Mouse (Mus musculus): ENCODE results near the gene Hist1h3c.
"Not testable (repeated sequence)": the region's sequence is repeated elsewhere in the genome, so short reads cannot be mapped to it uniquely, and the experiment has no call there.

Gene Hist1h3c

DNA sequence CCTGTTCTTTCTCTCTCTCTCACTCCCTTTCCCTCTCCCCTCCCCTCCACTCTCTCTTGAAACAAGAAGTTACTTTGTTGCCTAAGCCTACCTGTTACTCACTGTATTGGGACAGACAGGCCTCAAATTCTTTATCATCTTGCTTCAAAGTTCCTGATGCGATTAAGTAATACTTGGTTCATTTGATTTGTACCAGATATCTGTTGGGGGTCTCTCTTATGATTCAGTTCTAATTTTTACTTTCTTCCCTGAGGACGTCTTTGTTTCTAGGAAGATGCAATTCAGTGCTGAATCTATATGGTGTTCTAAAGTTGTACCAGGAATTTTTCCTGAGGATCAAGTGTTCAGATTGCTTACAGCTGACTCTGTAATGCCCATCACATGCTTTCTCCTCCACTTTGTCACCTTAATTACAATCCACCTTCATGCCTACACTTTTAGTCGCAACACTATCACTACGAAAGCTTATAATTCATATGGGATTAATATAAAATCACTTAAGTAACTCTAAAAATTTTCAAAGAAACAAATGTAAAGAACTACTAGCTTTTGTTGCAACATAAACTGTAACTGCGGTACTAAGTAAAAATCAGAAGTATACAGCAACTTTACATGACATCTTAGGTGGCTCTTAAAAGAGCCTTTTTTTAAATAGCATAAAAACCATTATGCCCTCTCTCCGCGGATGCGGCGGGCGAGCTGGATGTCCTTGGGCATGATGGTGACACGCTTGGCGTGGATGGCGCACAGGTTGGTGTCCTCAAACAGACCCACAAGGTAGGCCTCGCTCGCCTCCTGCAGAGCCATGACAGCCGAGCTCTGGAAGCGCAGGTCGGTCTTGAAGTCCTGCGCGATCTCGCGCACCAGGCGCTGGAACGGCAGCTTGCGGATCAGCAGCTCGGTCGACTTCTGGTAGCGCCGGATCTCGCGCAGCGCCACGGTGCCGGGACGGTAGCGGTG, 701 bp downstream of the Hist1h3c start:
- in situ Hi-C loops (cut with MboI, MseI): loop anchor here (5.0 kb wide), 1 partner anchor 1707 kb away; the partner anchor contains the start of genes Hist1h2ah (in 2 of the 2) and Hist1h2bk (in 2 of the 2)

DNA sequence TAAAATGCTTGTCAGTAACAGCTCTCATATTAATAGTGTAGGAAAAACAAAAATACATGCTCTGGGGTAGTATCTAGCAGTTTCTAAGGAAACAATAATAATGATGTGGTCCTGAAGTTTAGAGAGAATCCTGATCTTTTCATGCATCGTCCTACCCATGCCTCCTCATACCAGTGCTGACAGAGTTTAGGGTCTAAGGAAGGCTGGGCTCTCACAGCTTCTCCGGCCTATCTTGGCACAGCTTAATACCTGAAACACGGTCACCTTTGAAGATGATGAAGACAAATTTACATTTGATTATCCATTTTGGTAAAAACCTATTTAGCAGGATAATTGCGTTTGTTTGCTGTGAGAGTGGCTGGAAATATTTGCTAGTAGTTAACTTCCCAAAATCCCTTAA, 1.4 kb downstream of the Hist1h3c start:
- in situ Hi-C loops (cut with MboI, MseI): no loop called here

DNA sequence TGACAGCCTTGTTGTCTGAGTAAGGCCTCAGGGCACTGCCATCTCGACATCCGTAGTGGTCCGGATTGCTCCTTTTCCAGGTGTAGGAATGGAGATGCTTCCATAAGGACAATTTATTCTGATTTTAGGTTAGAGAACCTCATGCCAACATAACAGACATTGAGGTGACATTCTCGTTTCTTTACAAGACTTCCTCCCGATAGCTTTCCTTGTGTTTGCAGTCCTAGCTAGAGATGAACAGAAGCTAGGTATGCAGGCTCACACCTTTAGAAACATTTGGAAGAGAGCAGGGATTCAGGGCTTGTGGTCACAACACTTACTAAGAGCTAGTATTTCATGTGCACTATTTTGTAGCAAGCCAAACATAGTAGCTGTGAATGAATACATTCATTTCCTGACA, 2.2 kb downstream of the Hist1h3c start:
- in situ Hi-C loops (cut with MboI, MseI): no loop called here

GRCm38 (mm10) chr13:23742007-23742406, 3.4 kb downstream of the Hist1h3c start:
- in situ Hi-C loops (cut with MboI, MseI): no loop called here

DNA sequence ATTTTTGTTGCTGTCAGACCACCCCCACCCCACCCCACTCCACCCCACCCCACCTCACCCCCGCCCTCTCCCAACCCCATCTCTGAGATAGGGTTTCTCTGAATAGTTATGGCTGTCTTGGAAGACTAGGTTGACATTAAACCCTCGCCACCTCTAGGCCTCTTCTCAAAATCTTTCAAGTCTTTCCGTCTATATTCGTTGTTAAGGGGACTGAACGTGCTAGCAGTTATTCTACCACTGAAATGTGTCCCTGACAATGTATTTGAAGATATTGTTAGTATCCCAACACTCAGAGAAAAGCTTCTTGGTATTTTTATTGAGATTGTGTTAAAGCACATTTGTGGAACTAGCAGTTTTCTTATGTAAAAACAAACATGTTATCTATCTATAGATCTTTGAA, 4.5 kb downstream of the Hist1h3c start:
- in situ Hi-C loops (cut with MboI, MseI): no loop called here

GRCm38 (mm10) chr13:23740256-23740840, 5.1 kb downstream of the Hist1h3c start:
- in situ Hi-C loops (cut with MboI, MseI): no loop called here

- in situ Hi-C loops (cut with MboI, MseI): loop anchor here in 1 of 2 experiments (5.0 kb wide), 2 partner anchors 38 to 113 kb away; no protein-coding TSS in a partner anchor
Measured at GRCm38 (mm10) chr13:23739922-23740252, 5.5 kb downstream of the Hist1h3c start.

GRCm38 (mm10) chr13:23739069-23739921, 6.1 kb downstream of the Hist1h3c start:
- in situ Hi-C loops (cut with MboI, MseI): loop anchor here in 1 of 2 experiments (5.0 kb wide), 2 partner anchors 37 to 112 kb away; no protein-coding TSS in a partner anchor

GRCm38 (mm10) chr13:23738677-23739068, 6.7 kb downstream of the Hist1h3c start, which contains the start of gene Hist1h1c:
Gene Hist1h1c (plus strand): TSS chr13:23738808.
- in situ Hi-C loops (cut with MboI, MseI): loop anchor here in 1 of 2 experiments (5.0 kb wide), 2 partner anchors 36 to 111 kb away; no protein-coding TSS in a partner anchor

GRCm38 (mm10) chr13:23738041-23738440, 7.4 kb downstream of the Hist1h3c start:
- in situ Hi-C loops (cut with MboI, MseI): loop anchor here in 1 of 2 experiments (5.0 kb wide), 2 partner anchors 36 to 111 kb away; no protein-coding TSS in a partner anchor

GRCm38 (mm10) chr13:23737091-23737490, 8.3 kb downstream of the Hist1h3c start:
- in situ Hi-C loops (cut with MboI, MseI): loop anchor here in 1 of 2 experiments (5.0 kb wide), 2 partner anchors 35 to 110 kb away; no protein-coding TSS in a partner anchor

DNA sequence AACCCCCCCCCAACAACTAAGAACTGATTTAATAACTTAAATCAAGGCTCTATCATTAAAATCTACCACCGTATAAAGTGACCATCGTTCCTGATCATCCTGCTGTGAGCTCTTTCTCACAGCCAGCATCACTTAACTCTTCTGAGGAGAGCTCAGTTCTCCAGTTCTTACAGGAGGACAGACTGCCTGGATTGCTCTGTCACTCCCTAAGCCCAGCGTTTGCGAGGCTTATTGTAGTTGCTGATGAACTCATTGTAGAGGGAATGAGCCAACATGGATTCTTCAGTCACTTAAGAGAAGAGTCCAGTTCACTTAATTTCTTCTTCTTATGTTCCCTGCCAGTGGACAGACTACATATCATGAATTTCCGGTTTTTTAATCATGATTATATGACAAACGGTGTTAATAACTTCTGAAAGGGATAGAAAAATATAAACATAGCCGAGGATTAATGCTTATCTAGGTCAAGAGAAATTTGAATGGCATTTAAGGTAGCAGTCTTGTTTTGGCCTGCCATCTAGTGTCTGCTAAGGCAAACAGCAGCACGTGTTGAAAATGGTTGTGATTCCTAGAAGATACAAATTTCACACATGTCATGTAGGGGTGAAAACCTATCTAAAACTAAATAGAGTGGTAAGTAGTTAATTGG, 13.1 kb downstream of the Hist1h3c start:
- in situ Hi-C loops (cut with MboI, MseI): loop anchor here in 1 of 2 experiments (5.0 kb wide), 1 partner anchor 40 kb away; no protein-coding TSS in a partner anchor

DNA sequence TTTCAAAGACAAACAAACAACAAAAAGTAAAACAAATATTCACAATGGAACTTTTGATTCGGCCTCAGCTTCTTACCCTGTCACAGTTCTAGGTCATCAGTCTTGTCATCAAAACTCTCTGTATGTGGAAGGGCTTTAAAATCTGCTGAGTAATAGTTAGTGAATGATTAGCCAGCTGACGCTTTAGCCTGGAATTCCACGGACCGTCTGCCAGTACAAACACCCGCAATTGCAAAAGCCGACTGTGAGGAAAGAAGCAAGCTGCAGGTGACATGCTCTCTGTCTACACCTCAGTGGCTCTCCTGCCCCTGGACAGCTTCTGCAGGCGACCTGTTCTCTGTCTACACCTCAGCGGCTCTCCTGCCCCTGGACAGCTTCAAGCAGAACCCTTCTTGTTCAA, 14.9 kb downstream of the Hist1h3c start:
- in situ Hi-C loops (cut with MboI, MseI): loop anchor here in 1 of 2 experiments (5.0 kb wide), 1 partner anchor 38 kb away; no protein-coding TSS in a partner anchor

DNA sequence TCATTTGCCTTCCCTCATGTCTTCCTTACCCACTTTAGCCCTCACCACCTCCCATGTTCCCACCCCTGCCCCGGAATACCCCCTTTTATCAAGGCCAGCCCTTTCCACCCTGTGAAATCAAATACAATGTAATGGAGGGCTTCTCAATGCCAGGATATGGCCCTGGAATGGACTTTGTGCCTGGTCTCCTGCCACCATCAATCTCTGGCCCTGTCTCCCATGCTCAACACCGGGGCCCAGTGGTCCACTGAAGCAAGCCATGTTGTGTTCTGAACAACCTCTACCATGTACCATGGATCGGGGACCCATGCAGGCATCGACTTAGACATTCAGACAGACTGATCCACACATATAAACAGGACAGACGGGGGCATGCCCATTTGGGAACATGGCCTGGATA, 15.7 kb downstream of the Hist1h3c start:
- in situ Hi-C loops (cut with MboI, MseI): loop anchor here in 1 of 2 experiments (5.0 kb wide), 2 partner anchors 37 to 97 kb away; no protein-coding TSS in a partner anchor

- in situ Hi-C loops (cut with MboI, MseI): loop anchor here in 1 of 2 experiments (5.0 kb wide), 1 partner anchor 97 kb away; no protein-coding TSS in a partner anchor
Measured at GRCm38 (mm10) chr13:23729192-23729525, 16.2 kb downstream of the Hist1h3c start.

GRCm38 (mm10) chr13:23728472-23729191, 16.8 kb downstream of the Hist1h3c start:
- in situ Hi-C loops (cut with MboI, MseI): loop anchor here in 1 of 2 experiments (5.0 kb wide), 1 partner anchor 96 kb away; no protein-coding TSS in a partner anchor

- in situ Hi-C loops (cut with MboI, MseI): loop anchor here in 1 of 2 experiments (5.0 kb wide), 1 partner anchor 93 kb away; no protein-coding TSS in a partner anchor
Measured at GRCm38 (mm10) chr13:23725213-23725612, 20.2 kb downstream of the Hist1h3c start.

DNA sequence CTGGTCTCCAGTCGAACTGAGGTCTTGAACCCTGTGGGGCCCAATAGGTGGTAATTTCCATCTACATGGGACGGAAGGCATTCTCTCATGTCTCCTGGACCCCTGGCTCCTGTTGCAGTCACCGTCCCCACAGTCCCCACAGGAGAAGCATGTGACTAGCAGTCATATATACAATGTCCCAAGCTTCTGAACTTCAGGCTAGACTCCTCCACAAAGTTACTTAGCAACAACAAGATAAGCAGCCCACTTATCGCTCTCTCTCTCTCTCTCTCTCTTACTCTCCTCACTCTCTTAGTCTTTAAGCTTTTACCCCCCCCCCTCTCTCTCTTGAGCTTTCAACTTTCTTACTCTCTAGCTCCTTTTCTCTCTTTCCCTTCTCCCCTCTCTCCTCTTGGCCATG, 21.2 kb downstream of the Hist1h3c start:
- in situ Hi-C loops (cut with MboI, MseI): no loop called here

DNA sequence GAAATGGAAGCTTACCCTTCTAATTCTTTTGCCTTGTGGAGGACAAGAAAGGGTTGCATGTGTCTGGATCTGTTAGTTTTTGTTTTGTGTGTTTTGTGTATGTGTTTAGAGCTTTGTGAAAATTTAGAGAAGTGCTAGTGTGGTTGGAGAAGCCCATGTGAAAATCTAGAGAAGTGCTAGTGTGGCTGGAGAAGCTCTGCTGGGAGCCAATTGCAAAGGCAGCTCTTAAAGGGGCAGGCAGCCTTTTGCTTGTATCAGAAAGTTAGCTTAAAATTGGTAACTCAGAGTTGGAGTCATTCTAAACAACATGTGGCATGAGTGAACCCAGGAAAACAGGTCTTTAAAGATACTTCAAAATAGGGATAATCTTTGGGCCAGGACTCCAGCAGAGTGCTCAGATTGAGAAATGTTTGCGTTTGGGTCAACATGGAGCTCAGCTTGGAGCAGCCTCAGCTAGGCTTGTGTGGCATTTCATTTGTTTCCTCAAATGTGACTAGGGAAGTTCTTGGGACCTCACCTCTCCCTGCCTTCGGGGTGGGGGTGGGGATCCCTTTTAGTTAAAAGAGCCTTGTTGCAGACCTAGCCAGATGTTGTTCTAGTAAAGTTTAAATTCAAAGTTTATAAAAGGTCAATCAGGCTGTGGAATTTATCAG, 27.7 kb downstream of the Hist1h3c start:
- in situ Hi-C loops (cut with MboI, MseI): not testable (repeated sequence)

Measured in T-helper 17 cell (primary cell).